Mouse (Mus musculus): ENCODE results near the gene Phf20. TPM values are rescaled to one million over a fixed set of nuclear protein-coding genes. Genes with fewer than 3 reads are reported as not detected.
A peak's percentile ranks its signal among the peaks of the same experiment; 100 is the strongest.
"Not testable (repeated sequence)": the region's sequence is repeated elsewhere in the genome, so short reads cannot be mapped to it uniquely, and the experiment has no call there.

Phf20 gene
- polyA plus RNA-seq, 1 experiment from 2014 or later, result 57.2 TPM

DNA sequence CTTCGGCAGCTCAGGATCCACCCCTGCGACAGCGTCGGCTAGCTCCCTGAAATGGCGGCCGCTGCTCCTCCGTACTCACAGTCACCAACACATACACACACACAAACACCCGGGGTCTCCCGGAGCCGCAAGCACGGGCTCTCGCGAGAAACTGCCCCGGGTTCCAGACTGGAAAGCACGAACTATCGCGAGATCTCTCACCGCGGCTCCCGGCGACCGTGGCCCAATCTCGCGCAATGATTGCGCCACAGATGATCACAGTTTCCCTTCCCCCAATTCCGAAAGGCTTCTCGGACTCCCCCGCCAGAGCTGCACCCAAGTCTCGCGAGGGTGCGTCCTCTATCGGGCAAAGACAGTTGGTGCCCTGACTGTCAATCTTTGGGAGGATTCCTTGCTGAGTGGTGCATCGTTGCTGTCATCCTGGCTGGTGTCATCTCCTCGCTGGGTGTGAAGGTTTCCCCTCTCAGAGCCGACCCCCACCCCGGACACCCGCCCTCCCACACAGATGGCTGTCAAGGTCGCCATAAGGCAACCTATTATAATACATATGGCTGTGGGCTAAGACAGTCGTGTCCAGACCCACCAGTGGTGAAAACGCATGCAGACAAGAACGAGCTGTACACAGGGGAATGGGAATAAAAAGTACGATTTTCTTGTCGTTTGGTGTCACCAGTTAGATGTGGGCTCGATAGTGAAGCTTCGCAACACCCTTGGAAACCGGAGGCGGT lies 16.0 kb upstream of the Phf20 start, which contains the start of gene Rbm39:
TSS of gene Rbm39 (minus strand) at position 145 of the 728 bp plus-strand sequence.
- Histone ChIP-seq H3K27me3 (ENCODE audit: control insufficient read depth, insufficient read depth, low read length) (no peaks in the 10 kb centered on the region), H3K9ac (ENCODE audit: low read length) (peak within 1 kb of the TSS; percentile 100), H3K36me3 (ENCODE audit: control insufficient read depth, insufficient read depth, low read length) (peaks cover 14% of the 10 kb centered on the region; the same call in 1 of the 2 replicates), H3K27ac (ENCODE audit: low read length) (peak within 1 kb of the TSS; percentile 96), H3K4me3 (replicated peaks; ENCODE audit: low read length) (peak within 1 kb of the TSS; percentile 79), H3K4me2 (ENCODE audit: low read depth, low read length) (peak within 1 kb of the TSS; percentile 93), H3K9me3 (replicated peaks; ENCODE audit: control insufficient read depth, low read length) (no peaks in the 10 kb centered on the region), H3K4me1 (ENCODE audit: control insufficient read depth, insufficient read depth, low read length) (peaks cover 15% of the 10 kb centered on the region)
- peak; percentile 96 for ATAC-seq (ENCODE audit: insufficient read depth, low FRiP score)
- under 1% methylated on average over 47 of the region's 47 CpGs for WGBS

GRCm38 (mm10) chr2:156180824-156181590 lies 15.3 kb upstream of the Phf20 start:
- H3K36me3 ChIP-seq (ENCODE audit: control insufficient read depth, insufficient read depth, low read length), result peaks cover 10% of the 10 kb centered on the region; the same call in 1 of the 2 replicates
- no peak for ATAC-seq (ENCODE audit: insufficient read depth, low FRiP score)
- peak overlapping the region; percentile 91 for H3K9ac ChIP-seq (ENCODE audit: low read length)
- 11% methylated on average over 8 of the region's 8 CpGs for WGBS
- no peaks in the 10 kb centered on the region for H3K9me3 ChIP-seq (replicated peaks; ENCODE audit: control insufficient read depth, low read length)
- H3K4me2 ChIP-seq (ENCODE audit: low read depth, low read length), result peak overlapping the region; percentile 53
- H3K27ac ChIP-seq (ENCODE audit: low read length), result peak overlapping the region; percentile 93
- H3K4me3 ChIP-seq (replicated peaks; ENCODE audit: low read length), result peak overlapping the region; percentile 79
- no peaks in the 10 kb centered on the region for H3K27me3 ChIP-seq (ENCODE audit: control insufficient read depth, insufficient read depth, low read length)
- peaks cover 15% of the 10 kb centered on the region for H3K4me1 ChIP-seq (ENCODE audit: control insufficient read depth, insufficient read depth, low read length)

DNA sequence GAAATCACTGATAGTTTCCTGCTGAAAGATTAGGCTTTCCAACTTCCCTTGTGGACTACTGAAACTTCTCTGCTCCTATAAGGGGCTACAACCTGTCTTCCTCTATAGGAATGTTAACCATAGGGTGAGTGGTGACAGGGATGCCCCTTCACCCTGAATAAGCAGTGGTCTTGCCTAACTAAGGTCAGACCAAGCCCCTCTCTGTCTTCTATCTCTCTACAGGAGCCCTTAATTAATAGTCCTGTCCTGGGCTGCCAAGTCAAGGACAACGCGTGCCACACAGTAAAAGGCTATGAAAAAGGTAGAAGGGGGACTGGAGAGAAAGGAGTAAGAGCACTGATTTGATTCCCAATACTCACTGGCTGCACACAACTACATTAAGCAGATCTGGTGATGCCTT lies 14.7 kb upstream of the Phf20 start:
- H3K4me3 ChIP-seq (replicated peaks; ENCODE audit: low read length), result no peak overlapping the region
- H3K9me3 ChIP-seq (replicated peaks; ENCODE audit: control insufficient read depth, low read length), result no peaks in the 10 kb centered on the region
- H3K27me3 ChIP-seq (ENCODE audit: control insufficient read depth, insufficient read depth, low read length), result no peaks in the 10 kb centered on the region
- WGBS, result 65% methylated on average over 2 of the region's 2 CpGs
- no peak overlapping the region for H3K27ac ChIP-seq (ENCODE audit: low read length)
- H3K36me3 ChIP-seq (ENCODE audit: control insufficient read depth, insufficient read depth, low read length), result peaks cover 10% of the 10 kb centered on the region; the same call in 1 of the 2 replicates
- no peak for ATAC-seq (ENCODE audit: insufficient read depth, low FRiP score)
- H3K4me2 ChIP-seq (ENCODE audit: low read depth, low read length), result no peak overlapping the region
- H3K9ac ChIP-seq (ENCODE audit: low read length), result no peak overlapping the region
- peaks cover 15% of the 10 kb centered on the region for H3K4me1 ChIP-seq (ENCODE audit: control insufficient read depth, insufficient read depth, low read length)

DNA sequence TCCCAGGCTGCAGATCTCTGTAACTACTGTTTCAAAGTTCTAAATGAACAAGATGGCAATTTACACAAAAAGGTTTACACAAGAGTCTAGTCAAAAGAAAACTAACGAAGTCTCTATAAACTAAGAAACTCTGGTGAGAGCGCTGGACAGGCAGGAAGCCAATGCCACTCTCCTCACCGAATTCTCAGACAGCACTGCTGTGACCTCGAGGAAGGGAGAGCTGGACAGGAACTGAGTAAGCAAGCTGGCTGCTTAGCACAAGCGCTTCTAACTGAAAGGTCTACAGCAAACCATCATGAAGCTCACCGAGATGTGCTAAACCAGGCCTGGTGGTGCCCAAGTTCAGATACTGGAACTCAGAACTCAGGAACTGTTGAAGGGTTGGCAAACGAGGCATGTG lies 7.0 kb upstream of the Phf20 start:
- 65% methylated on average over 7 of the region's 7 CpGs for WGBS
- H3K9ac ChIP-seq (ENCODE audit: low read length); H3K4me3 ChIP-seq (replicated peaks; ENCODE audit: low read length); H3K9me3 ChIP-seq (replicated peaks; ENCODE audit: control insufficient read depth, low read length); H3K4me1 ChIP-seq (ENCODE audit: control insufficient read depth, insufficient read depth, low read length); H3K27ac ChIP-seq (ENCODE audit: low read length); H3K36me3 ChIP-seq (ENCODE audit: control insufficient read depth, insufficient read depth, low read length); H3K4me2 ChIP-seq (ENCODE audit: low read depth, low read length); H3K27me3 ChIP-seq (ENCODE audit: control insufficient read depth, insufficient read depth, low read length); ATAC-seq (ENCODE audit: insufficient read depth, low FRiP score): not testable (repeated sequence)

- Histone ChIP-seq H3K9me3 (replicated peaks; ENCODE audit: control insufficient read depth, low read length) (no peaks in the 10 kb centered on the region), H3K4me3 (replicated peaks; ENCODE audit: low read length) (no peak overlapping the region), H3K36me3 (ENCODE audit: control insufficient read depth, insufficient read depth, low read length) (no peaks in the 10 kb centered on the region), H3K4me1 (ENCODE audit: control insufficient read depth, insufficient read depth, low read length) (no peaks in the 10 kb centered on the region), H3K27ac (ENCODE audit: low read length) (no peak overlapping the region), H3K4me2 (ENCODE audit: low read depth, low read length) (no peak overlapping the region), H3K27me3 (ENCODE audit: control insufficient read depth, insufficient read depth, low read length) (no peaks in the 10 kb centered on the region), H3K9ac (ENCODE audit: low read length) (no peak overlapping the region)
- WGBS, result 76% methylated on average over 14 of the region's 14 CpGs
- ATAC-seq (ENCODE audit: insufficient read depth, low FRiP score), result no peak
Measured at GRCm38 (mm10) chr2:156190004-156190896, 6.0 kb upstream of the Phf20 start.

- Histone ChIP-seq H3K4me2 (ENCODE audit: low read depth, low read length) (no peak overlapping the region), H3K27me3 (ENCODE audit: control insufficient read depth, insufficient read depth, low read length) (no peaks in the 10 kb centered on the region), H3K9me3 (replicated peaks; ENCODE audit: control insufficient read depth, low read length) (no peaks in the 10 kb centered on the region), H3K4me3 (replicated peaks; ENCODE audit: low read length) (no peak overlapping the region), H3K9ac (ENCODE audit: low read length) (no peak overlapping the region), H3K36me3 (ENCODE audit: control insufficient read depth, insufficient read depth, low read length) (no peaks in the 10 kb centered on the region), H3K27ac (ENCODE audit: low read length) (no peak overlapping the region), H3K4me1 (ENCODE audit: control insufficient read depth, insufficient read depth, low read length) (peaks cover 6% of the 10 kb centered on the region)
- WGBS, result 93% methylated on average over 2 of the region's 2 CpGs
- no peak for ATAC-seq (ENCODE audit: insufficient read depth, low FRiP score)
Measured at GRCm38 (mm10) chr2:156191540-156191939, 4.7 kb upstream of the Phf20 start.

GRCm38 (mm10) chr2:156192068-156192467 lies 4.2 kb upstream of the Phf20 start:
- Histone ChIP-seq H3K27ac (ENCODE audit: low read length) (no peak overlapping the region), H3K27me3 (ENCODE audit: control insufficient read depth, insufficient read depth, low read length) (no peaks in the 10 kb centered on the region), H3K9me3 (replicated peaks; ENCODE audit: control insufficient read depth, low read length) (no peaks in the 10 kb centered on the region), H3K4me2 (ENCODE audit: low read depth, low read length) (no peak overlapping the region), H3K9ac (ENCODE audit: low read length) (no peak overlapping the region), H3K36me3 (ENCODE audit: control insufficient read depth, insufficient read depth, low read length) (no peaks in the 10 kb centered on the region), H3K4me3 (replicated peaks; ENCODE audit: low read length) (no peak overlapping the region), H3K4me1 (ENCODE audit: control insufficient read depth, insufficient read depth, low read length) (peaks cover 6% of the 10 kb centered on the region)
- 72% methylated on average over 2 of the region's 2 CpGs for WGBS
- no peak for ATAC-seq (ENCODE audit: insufficient read depth, low FRiP score)

DNA sequence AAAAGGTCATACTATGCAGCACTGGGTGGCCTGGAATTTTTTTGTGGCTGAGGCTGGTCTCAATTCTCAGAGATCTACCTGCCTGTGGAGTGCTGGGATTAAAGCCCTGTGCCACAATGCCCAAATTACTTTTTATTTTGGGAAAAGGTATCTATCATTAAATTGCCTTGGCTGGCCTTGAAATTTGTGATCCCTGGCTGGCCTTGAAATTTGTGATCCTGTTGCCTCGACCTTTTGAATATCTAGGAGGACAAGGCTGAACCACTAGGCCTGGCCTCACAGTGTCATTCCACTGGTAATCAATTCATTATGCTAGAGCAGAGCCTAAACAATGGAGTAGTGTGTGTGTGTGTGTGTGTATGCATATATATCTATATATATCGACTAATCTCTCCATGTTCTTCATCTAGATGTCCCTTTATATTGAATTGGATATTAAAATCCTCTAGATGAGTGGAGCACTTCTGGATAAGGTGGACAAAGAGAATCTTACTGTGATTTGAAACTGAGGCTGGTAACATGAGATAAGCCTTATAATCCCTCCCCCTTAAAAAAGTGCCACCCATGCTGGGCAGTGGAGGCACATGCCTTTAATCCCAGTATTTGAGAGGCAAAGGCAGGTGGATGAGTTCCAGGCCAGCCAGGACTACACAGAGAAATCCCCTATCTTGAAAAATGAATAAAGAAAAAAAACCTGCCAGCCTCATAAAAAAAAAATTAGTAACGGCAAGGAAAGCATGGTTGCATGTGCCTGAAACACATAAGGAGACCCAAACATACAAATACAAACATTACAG lies 3.0 kb upstream of the Phf20 start:
- Histone ChIP-seq H3K27me3 (ENCODE audit: control insufficient read depth, insufficient read depth, low read length) (no peaks in the 10 kb centered on the region), H3K27ac (ENCODE audit: low read length) (no peak overlapping the region), H3K36me3 (ENCODE audit: control insufficient read depth, insufficient read depth, low read length) (no peaks in the 10 kb centered on the region), H3K4me2 (ENCODE audit: low read depth, low read length) (no peak overlapping the region), H3K9ac (ENCODE audit: low read length) (no peak overlapping the region), H3K4me3 (replicated peaks; ENCODE audit: low read length) (no peak overlapping the region), H3K4me1 (ENCODE audit: control insufficient read depth, insufficient read depth, low read length) (peaks cover 15% of the 10 kb centered on the region), H3K9me3 (replicated peaks; ENCODE audit: control insufficient read depth, low read length) (no peaks in the 10 kb centered on the region)
- no peak for ATAC-seq (ENCODE audit: insufficient read depth, low FRiP score)
- WGBS, result 81% methylated on average over 3 of the region's 3 CpGs

Data from stomach, embryonic 16.5 days (tissue).